Mouse (Mus musculus) midbrain, embryonic 13.5 days (tissue): ENCODE results near the gene Ptgds. TPM values are rescaled to one million over a fixed set of nuclear protein-coding genes. Genes with fewer than 3 reads are reported as not detected.

ENCODE experiments used
- ATAC-seq: fragments of 200-750 bp; cut with Nextera tagmentation; 2 replicates; pipeline ENCODE4 v1.8.0; 2017; ENCODE audit warnings: mild to moderate bottlenecking, moderate TSS enrichment, moderate library complexity
- H3K27ac ChIP-seq: fragments of 300-500 bp; sonication (generic); 2 replicates; pipeline ENCODE4 v1.5.1; 2015; ENCODE audit warnings: inconsistent platforms, mild to moderate bottlenecking, moderate library complexity
- H3K27me3 ChIP-seq: fragments of 300-500 bp; sonication (generic); 2 replicates; pipeline ENCODE4 v1.6.1; 2015; ENCODE audit warnings: mild to moderate bottlenecking, inconsistent platforms
- H3K36me3 ChIP-seq: fragments of 300-500 bp; sonication (generic); 2 replicates; pipeline ENCODE4 v1.6.1; 2015; ENCODE audit warnings: mild to moderate bottlenecking, inconsistent platforms
- H3K4me1 ChIP-seq: fragments of 300-500 bp; sonication (generic); replicated peaks from 2 replicates; pipeline ENCODE4 v1.6.1; 2015; ENCODE audit warnings: inconsistent platforms
- H3K4me2 ChIP-seq: fragments of 300-500 bp; sonication (generic); replicated peaks from 2 replicates; pipeline ENCODE4 v1.6.1; 2015; ENCODE audit warnings: moderate library complexity, mild to moderate bottlenecking, inconsistent platforms
- H3K4me3 ChIP-seq: fragments of 300-500 bp; sonication (generic); replicated peaks from 2 replicates; pipeline ENCODE4 v1.5.1; 2015; ENCODE audit warnings: mild to moderate bottlenecking, inconsistent platforms
- H3K9ac ChIP-seq: fragments of 300-500 bp; sonication (generic); replicated peaks from 2 replicates; pipeline ENCODE4 v1.6.1; 2015; ENCODE audit warnings: mild to moderate bottlenecking, inconsistent platforms
- H3K9me3 ChIP-seq: fragments of 300-500 bp; sonication (generic); 2 replicates; pipeline ENCODE4 v1.6.1; 2016; ENCODE audit warnings: mild to moderate bottlenecking, inconsistent platforms
- WGBS: fragments of 180-500 bp; shearing (Covaris S2); methylation state at CpG from one replicate; pipeline ENCODE4 v1.1.7; 2015; 5-methylcytosine and 5-hydroxymethylcytosine counted together
- polyA plus RNA-seq: library from polyadenylated mRNA; unstranded; fragments of >200 nt; fragmentation: Nextera tagmentation; extraction: Ambion mirVana; gene quantifications from 2 replicates; pipeline ENCODE4 v1.2.1, GENCODE M21; 2015

The Ptgds gene
- polyA plus RNA-seq, 1 experiment from 2014 or later, result 48.6 TPM

DNA sequence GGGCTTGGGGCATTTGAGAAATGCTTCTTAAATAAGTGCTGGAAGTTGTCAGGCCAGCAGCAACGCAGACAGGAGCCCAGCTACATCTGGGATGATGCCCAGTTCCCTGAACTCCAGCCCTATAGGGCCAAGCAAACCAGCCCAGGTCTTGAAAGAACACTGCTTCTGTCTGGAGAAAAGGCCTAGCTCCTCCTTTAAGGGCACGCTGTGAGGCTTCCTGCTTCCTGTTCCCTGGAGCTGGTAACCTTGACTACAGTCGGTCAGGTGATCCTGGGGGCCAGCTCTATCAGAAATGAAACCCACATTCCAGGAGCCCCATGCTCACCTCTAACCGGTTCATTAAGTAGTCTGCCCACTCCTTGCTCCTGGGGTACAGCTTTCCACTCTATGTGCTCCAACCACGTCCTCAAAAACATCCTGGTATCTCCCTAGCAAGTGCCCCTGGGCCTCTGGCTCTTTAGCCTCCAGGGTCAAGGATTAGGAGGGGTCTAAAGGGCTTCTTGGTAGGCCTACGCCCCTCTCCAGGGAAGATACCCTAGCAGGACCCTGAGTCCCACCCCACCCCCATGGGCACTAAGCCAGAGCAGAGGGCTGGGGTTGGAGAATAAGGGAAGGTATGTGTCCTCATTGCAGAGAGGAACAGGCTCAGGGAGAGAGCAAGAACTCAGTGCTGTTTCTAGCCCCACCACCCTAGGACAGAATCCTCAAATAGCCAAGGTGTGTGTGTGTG, 28.2 kb upstream of the Ptgds start:
- no peak for ATAC-seq
- H3K4me1 ChIP-seq, result peaks cover 17% of the 10 kb centered on the region
- H3K27ac ChIP-seq, result no peak overlapping the region

DNA sequence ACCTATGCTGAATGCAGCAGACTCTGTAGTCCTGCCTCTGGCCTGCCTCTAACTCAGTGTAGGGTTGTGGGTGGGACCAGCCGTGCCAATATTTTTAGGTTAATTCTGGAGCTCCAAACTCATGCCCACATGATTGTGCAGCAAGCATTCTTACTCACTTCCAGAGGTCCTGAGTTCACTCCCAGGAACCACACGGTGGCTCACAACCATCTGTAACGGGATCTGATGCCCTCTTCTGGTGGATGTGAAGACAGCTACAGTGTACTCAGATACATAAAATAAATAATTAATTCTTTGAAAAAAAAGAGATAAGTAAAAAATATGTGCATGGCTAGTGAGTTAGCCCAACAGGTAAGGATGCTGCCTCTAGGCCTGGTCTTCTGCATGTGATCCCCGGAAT, 26.6 kb upstream of the Ptgds start:
- Histone ChIP-seq H3K27me3 (no peaks in the 10 kb centered on the region), H3K4me2 (no peak overlapping the region), H3K4me3 (no peak overlapping the region), H3K9me3 (no peaks in the 10 kb centered on the region), H3K36me3 (no peaks in the 10 kb centered on the region), H3K4me1 (peaks cover 7% of the 10 kb centered on the region), H3K9ac (no peak overlapping the region), H3K27ac (no peak overlapping the region)
- 47% methylated on average over 4 of the region's 4 CpGs for WGBS
- no peak for ATAC-seq

More for the DNA sequence above, 28.2 kb upstream of the Ptgds start:
- Histone ChIP-seq H3K9me3 (no peaks in the 10 kb centered on the region), H3K9ac (no peak overlapping the region), H3K4me3 (no peak overlapping the region), H3K36me3 (peaks cover 6% of the 10 kb centered on the region), H3K27me3 (no peaks in the 10 kb centered on the region), H3K4me2 (no peak overlapping the region)
- WGBS, result 70% methylated on average over 6 of the region's 6 CpGs

DNA sequence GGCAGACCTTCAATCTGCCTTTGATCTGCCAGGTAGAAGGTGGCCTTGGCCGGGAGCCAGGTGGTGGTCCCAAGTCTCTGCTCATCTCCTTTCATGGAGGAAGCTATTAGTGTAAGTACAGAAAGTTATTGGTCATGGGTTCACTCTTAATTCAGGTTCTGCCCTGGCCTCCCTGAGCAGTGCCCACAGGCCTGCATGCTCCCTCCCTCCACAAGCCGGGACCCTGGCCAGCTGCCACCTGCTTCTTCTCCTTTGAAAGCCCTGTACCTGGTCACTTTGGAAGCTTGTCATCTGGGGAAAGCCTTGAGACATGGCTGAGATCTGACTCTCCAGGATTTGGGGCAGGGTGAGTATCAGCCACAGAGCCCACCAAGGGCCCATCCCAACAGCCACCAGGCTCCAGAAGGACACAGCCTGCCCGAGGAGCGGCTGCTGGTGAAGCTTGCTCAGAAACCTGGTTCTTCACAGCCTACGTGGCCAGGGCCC, 23.7 kb upstream of the Ptgds start, which contains the start of gene Lcn12:
Gene Lcn12 (minus strand): TSS at position 436 of the 486 bp plus-strand sequence.
- H3K9me3 ChIP-seq, result no peaks in the 10 kb centered on the region
- H3K27me3 ChIP-seq, result no peaks in the 10 kb centered on the region
- H3K4me3 ChIP-seq, result no peak within 1 kb of the TSS
- H3K4me2 ChIP-seq, result no peak within 1 kb of the TSS
- H3K9ac ChIP-seq, result no peak within 1 kb of the TSS
- H3K4me1 ChIP-seq, result no peaks in the 10 kb centered on the region
- H3K27ac ChIP-seq, result no peak within 1 kb of the TSS
- no peak for ATAC-seq
- WGBS, result 89% methylated on average over 5 of the region's 5 CpGs
- no peaks in the 10 kb centered on the region for H3K36me3 ChIP-seq

DNA sequence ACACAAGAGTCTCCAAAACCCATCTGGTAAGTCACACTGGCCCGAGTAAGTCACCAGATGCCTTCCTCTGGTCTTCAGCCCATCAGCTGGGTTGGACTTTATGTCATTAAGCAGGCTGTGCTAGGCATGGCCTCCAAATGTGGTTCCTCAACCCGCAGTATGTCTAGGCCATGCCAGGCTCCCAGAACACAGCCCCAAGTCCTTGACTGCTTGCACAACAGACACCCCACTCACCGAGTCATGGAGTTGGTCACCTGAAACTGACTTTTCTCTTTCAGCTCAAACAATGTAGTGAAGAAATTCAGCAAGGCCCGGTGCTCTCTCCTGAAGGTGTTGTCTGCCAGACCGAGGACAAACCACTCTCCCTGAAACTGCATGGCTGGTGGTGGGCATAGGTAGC, 23.1 kb upstream of the Ptgds start:
- H3K4me2 ChIP-seq, result no peak overlapping the region
- no peak overlapping the region for H3K4me3 ChIP-seq
- H3K9me3 ChIP-seq, result no peaks in the 10 kb centered on the region
- H3K9ac ChIP-seq, result no peak overlapping the region
- H3K4me1 ChIP-seq, result no peaks in the 10 kb centered on the region
- 81% methylated on average over 5 of the region's 5 CpGs for WGBS
- 0 out of 2 replicates have a peak, but pooled peaks cover 3% of the 10 kb centered on the region for H3K27me3 ChIP-seq
- no peak overlapping the region for H3K27ac ChIP-seq
- no peak for ATAC-seq
- H3K36me3 ChIP-seq, result no peaks in the 10 kb centered on the region

DNA sequence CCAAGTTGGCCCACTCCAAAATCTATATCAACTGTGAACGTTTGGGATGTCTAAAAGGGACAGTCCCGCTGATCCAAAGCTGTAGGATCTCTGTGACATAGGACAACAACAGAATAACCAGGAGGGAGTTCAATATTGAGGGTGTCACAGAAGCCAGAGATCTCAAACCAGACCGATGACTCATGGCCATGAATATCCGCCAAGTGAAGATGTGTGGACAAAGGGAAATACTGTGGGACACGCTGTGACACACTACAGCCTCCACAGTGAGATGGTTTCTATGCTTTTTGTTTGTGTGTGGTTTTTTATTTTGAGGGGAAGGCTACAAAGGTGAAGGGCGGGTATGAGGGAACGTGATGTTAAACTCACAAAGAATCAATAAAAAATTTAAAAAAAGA, 18.8 kb upstream of the Ptgds start:
- WGBS, result 84% methylated on average over 7 of the region's 7 CpGs
- no peaks in the 10 kb centered on the region for H3K36me3 ChIP-seq

DNA sequence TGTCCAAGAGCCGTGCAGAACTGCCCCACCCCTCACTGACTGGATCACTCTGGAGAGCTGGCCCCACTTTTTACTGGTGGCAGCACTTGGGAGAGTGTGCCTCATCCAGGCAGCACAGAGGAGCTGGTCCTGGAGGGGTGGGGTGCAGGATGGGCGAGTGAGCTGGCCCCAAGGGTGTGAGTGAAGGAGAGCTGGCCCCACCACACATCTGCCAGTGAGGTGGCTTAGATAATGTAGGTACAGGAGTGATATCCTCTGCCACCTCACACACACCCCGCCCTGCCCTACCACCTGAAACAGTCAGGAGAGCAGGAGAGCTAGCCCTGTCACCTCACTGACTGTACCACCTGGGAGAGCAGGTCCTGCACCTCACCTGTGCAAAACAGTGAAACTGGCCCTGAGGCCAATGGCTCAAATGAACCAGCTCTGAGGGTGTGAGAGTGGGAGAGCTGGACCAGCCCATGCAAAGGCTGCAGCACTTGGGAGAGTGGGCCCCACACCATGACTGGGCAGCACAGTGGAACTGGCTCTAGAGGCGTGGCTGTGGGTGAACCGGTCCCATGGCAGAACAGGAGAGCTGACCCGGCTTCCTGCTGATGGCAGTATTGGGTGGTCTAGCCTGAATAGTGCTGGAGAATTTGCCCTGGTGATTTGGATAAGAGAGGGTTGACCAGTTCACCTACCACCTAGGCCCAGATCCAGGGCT, 18.3 kb upstream of the Ptgds start:
- Histone ChIP-seq H3K27me3 (0 out of 2 replicates have a peak, but pooled peaks cover 3% of the 10 kb centered on the region), H3K36me3 (no peaks in the 10 kb centered on the region), H3K9ac (no peak overlapping the region), H3K4me1 (no peaks in the 10 kb centered on the region), H3K4me3 (no peak overlapping the region), H3K9me3 (no peaks in the 10 kb centered on the region), H3K27ac (no peak overlapping the region), H3K4me2 (no peak overlapping the region)
- no peak for ATAC-seq
- 73% methylated on average over 6 of the region's 6 CpGs for WGBS

More for the DNA sequence above, 18.8 kb upstream of the Ptgds start:
- H3K27me3 ChIP-seq, result 0 out of 2 replicates have a peak, but pooled peaks cover 3% of the 10 kb centered on the region
- H3K4me3 ChIP-seq, result no peak overlapping the region
- no peak overlapping the region for H3K9ac ChIP-seq
- no peak overlapping the region for H3K4me2 ChIP-seq
- no peaks in the 10 kb centered on the region for H3K9me3 ChIP-seq
- no peak overlapping the region for H3K27ac ChIP-seq
- H3K4me1 ChIP-seq, result no peaks in the 10 kb centered on the region
- ATAC-seq, result no peak

DNA sequence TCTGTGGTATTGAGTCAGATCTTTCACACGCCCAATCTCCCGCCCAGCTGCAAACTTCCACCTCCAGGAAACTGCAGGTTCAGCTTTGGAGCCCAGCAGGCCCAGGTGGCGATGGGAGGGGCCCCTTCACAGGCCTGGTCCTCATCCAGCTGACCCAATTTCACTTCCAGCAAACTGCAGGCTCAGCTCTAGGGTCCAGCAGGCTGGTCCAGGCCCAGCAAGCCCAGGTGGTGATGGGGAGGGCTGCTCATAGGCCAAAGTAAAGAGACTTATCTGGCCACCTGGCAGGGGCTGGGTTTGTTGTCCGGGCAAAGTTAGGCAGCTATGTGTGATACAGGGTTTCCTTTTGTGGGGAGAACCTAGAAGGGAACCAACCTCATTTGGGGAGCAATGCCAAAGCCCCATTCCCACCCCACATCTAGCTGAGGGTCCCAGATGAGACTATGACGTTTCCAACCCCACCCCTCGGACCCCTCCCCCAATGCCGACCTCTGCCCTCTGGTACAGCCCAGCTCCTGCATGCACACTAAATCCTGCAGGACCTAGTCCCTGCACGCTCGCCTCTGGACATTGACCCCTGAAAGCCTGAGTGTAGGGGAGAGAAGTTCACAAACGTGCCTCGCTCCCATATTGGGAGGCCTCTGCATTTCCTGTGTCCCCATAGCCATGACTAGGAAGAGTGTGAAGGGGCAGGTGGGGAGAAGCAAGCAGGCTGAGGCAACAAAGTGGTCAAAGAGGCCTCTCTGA, 15.2 kb upstream of the Ptgds start:
- no peaks in the 10 kb centered on the region for H3K36me3 ChIP-seq
- ATAC-seq, result no peak
- H3K27ac ChIP-seq, result no peak overlapping the region
- WGBS, result 70% methylated on average over 11 of the region's 11 CpGs
- H3K4me3 ChIP-seq, result no peak overlapping the region
- no peak overlapping the region for H3K4me2 ChIP-seq
- H3K9ac ChIP-seq, result no peak overlapping the region
- no peaks in the 10 kb centered on the region for H3K4me1 ChIP-seq
- H3K27me3 ChIP-seq, result 0 out of 2 replicates have a peak, but pooled peaks cover 3% of the 10 kb centered on the region
- H3K9me3 ChIP-seq, result no peaks in the 10 kb centered on the region

DNA sequence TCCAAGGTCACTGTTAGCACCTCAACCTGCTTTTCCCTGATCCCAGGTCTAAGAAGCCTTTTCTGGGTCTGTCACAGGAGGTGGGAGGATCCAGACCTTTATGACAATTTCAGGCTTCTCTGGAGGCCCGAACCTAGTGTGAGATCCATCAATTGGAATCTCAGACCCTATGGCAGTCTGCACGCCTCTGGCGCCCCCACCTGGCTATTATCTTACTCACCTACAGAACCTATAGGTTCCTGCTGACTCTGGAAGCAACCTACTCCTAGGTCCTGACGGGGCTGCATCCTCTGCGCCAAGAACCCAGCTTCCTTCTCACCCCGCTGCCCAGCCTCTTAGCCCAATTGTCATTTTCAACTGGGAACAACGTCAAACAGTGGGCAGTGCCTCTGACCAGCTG, 13.1 kb upstream of the Ptgds start:
- Histone ChIP-seq H3K4me2 (no peak overlapping the region), H3K27ac (no peak overlapping the region), H3K4me3 (no peak overlapping the region), H3K9ac (no peak overlapping the region), H3K27me3 (no peaks in the 10 kb centered on the region), H3K4me1 (no peaks in the 10 kb centered on the region), H3K9me3 (no peaks in the 10 kb centered on the region), H3K36me3 (no peaks in the 10 kb centered on the region)
- 34% methylated on average over 7 of the region's 7 CpGs for WGBS
- no peak for ATAC-seq

DNA sequence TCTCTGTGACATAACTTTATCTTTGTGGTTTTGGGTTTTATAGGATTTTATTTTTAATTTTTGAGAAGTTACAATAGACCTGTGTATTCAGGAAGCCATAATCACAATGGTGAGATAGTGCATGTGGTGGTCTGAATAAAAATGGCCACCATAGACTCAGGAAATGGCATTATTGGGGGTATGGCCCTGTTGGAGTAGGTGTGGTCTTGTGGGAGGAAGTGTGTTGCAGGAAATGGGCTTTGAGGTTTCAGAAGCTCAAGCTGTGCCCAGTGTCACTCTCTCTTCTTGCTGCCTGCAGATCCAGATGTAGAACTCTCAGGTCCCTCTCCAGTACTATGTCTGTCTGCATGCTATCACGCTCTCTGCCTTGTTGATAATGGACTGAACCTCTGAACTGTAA, 10.7 kb upstream of the Ptgds start:
- no peaks in the 10 kb centered on the region for H3K9me3 ChIP-seq
- ATAC-seq, result no peak
- no peaks in the 10 kb centered on the region for H3K27me3 ChIP-seq
- H3K36me3 ChIP-seq, result no peaks in the 10 kb centered on the region
- no peak overlapping the region for H3K27ac ChIP-seq
- H3K4me1 ChIP-seq, result no peaks in the 10 kb centered on the region
- no peak overlapping the region for H3K9ac ChIP-seq
- H3K4me3 ChIP-seq, result no peak overlapping the region
- H3K4me2 ChIP-seq, result no peak overlapping the region
- 94% methylated on average over 1 of the region's 1 CpGs for WGBS

DNA sequence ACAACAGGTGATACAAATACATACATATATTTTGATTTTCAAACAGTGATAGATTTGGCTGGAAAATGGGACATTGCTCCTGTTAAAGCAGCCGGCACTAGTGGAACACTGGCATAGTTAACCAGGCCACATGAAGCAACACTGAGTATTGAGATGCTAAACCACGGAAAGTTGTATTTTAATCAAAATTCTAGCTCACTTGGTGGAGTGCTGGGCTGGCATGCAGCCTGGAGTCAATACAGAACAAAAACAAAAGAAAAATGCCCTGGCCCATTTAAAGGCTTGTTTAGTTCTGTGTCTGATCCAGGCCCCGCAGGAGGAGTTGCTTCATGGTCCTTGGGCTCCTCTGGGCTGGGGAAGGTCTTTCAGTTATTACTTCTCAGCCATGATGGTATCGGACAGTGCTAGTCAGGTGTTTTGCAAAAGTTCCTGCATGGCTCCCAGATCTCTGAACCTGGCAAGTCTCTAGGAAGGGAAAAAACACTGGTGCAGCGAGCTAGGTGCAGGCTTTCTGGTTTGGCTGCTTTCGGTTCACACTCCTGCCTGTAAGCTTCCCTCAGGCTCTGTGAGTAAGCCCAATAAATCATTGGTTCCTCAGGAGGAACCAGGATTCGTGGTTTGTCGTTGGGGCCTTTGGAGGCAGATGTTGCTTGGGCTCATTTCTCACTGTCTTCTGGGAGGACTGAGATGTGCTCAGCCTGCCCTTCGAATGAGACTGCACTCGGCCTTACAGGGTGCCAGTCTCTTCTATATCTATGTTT, 9.9 kb upstream of the Ptgds start:
- no peaks in the 10 kb centered on the region for H3K4me1 ChIP-seq
- 78% methylated on average over 10 of the region's 10 CpGs for WGBS
- H3K36me3 ChIP-seq, result no peaks in the 10 kb centered on the region
- H3K27ac ChIP-seq, result no peak overlapping the region
- no peaks in the 10 kb centered on the region for H3K9me3 ChIP-seq
- H3K4me3 ChIP-seq, result no peak overlapping the region
- ATAC-seq, result no peak
- no peaks in the 10 kb centered on the region for H3K27me3 ChIP-seq
- H3K4me2 ChIP-seq, result no peak overlapping the region
- no peak overlapping the region for H3K9ac ChIP-seq

DNA sequence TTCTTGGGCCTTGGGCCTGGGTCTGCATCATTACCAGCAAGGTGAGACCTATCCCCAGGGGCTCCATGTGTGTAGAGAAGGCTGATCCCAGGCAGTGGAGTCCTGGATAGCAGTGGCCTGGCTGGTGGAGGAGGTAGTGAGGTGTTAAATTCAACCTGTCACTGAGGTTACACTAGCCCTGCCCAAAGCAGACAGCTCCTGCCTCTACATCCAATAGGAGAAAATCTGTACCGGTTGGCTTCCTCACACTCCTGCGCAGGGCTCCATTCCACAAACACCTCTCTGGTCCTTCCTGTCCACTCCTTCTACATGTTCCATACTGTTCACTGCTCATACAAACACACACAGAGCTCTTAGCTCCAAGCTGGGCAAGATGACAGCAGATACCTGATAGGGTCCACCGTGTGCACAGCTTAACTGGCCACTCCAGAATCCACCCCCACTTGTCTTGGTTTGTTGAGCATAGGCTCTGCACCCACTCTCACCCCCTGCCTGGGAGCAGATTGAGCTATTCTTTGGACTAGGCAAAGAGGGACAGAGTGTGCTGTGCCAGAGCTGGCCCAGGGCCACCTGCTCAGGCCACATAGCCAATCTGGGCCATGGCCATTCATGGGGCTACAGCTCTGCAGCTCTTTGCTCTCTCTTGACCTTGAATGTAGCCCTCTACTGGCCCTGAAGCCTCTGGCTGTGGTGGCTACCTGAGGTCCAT, 8.3 kb upstream of the Ptgds start:
- 95% methylated on average over 3 of the region's 3 CpGs for WGBS
- ATAC-seq, result no peak
- H3K9ac ChIP-seq, result no peak overlapping the region
- no peaks in the 10 kb centered on the region for H3K9me3 ChIP-seq
- no peak overlapping the region for H3K4me3 ChIP-seq
- H3K27me3 ChIP-seq, result no peaks in the 10 kb centered on the region
- no peaks in the 10 kb centered on the region for H3K36me3 ChIP-seq
- no peak overlapping the region for H3K27ac ChIP-seq
- H3K4me1 ChIP-seq, result no peaks in the 10 kb centered on the region
- no peak overlapping the region for H3K4me2 ChIP-seq
